Mouse (Mus musculus) lung, embryonic 14.5 days (tissue): ENCODE measurements around the gene Zfp119a. TPM values are rescaled to one million over a fixed set of nuclear protein-coding genes. Genes with fewer than 3 reads are reported as not detected.
"Not testable (repeated sequence)": the region's sequence is repeated elsewhere in the genome, so short reads cannot be mapped to it uniquely, and the experiment has no call there.

Experiments
- ATAC-seq: fragments of 200-750 bp; cut with Nextera tagmentation; 2 replicates; pipeline ENCODE4 v1.8.0; 2017; ENCODE audit warnings: mild to moderate bottlenecking, moderate TSS enrichment, moderate library complexity; ENCODE audit not compliant: insufficient read depth
- DNase-seq: peaks from one replicate; pipeline ENCODE4 v3.0.0-alpha.2; 2015
- H3K27ac ChIP-seq: fragments of 300-500 bp; sonication (generic); 2 replicates; pipeline ENCODE4 v1.5.1; 2014; ENCODE audit warnings: low read depth, mild to moderate bottlenecking, moderate library complexity
- H3K27me3 ChIP-seq: fragments of 300-500 bp; sonication (generic); 2 replicates; pipeline ENCODE4 v1.6.1; 2014; ENCODE audit warnings: low read length, control low read depth; ENCODE audit not compliant: insufficient read depth
- H3K36me3 ChIP-seq: fragments of 300-500 bp; sonication (generic); 2 replicates; pipeline ENCODE4 v1.6.1; 2014; ENCODE audit warnings: control low read depth; ENCODE audit not compliant: insufficient read depth
- H3K4me1 ChIP-seq: fragments of 300-500 bp; sonication (generic); 2 replicates; pipeline ENCODE4 v1.6.1; 2014; ENCODE audit warnings: antibody characterized with exemption, control low read depth; ENCODE audit not compliant: insufficient read depth
- H3K4me2 ChIP-seq: fragments of 300-500 bp; sonication (generic); 2 replicates; pipeline ENCODE4 v1.6.1; 2014; ENCODE audit warnings: mild to moderate bottlenecking
- H3K4me3 ChIP-seq: fragments of 300-500 bp; sonication (generic); 2 replicates; pipeline ENCODE4 v1.5.1; 2014; ENCODE audit warnings: low read depth, low read length
- H3K9ac ChIP-seq: fragments of 300-500 bp; sonication (generic); 2 replicates; pipeline ENCODE4 v1.6.1; 2014
- H3K9me3 ChIP-seq: fragments of 300-500 bp; sonication (generic); 2 replicates; pipeline ENCODE4 v1.6.1; 2016; ENCODE audit warnings: low read depth, low read length, control low read depth
- CTCF ChIP-seq: IDR thresholded peaks from 2 replicates; pipeline ENCODE4 v1.5.1; 2016; ENCODE audit warnings: antibody characterized with exemption, low read depth
- WGBS: fragments of 180-500 bp; shearing (Covaris S2); extraction: QIAGEN DNeasy Blood & Tissue Kit; methylation state at CpG from one replicate; pipeline ENCODE4 v1.1.7; 2014; 5-methylcytosine and 5-hydroxymethylcytosine counted together
- polyA plus RNA-seq: library from polyadenylated mRNA; unstranded; fragments of >200 nt; fragmentation: Nextera tagmentation; extraction: Ambion mirVana; gene quantifications from 2 replicates; pipeline ENCODE4 v1.2.1, GENCODE M21; 2014

Zfp119a gene
- polyA plus RNA-seq, 1 experiment from 2014 or later: 9.9 TPM

DNA sequence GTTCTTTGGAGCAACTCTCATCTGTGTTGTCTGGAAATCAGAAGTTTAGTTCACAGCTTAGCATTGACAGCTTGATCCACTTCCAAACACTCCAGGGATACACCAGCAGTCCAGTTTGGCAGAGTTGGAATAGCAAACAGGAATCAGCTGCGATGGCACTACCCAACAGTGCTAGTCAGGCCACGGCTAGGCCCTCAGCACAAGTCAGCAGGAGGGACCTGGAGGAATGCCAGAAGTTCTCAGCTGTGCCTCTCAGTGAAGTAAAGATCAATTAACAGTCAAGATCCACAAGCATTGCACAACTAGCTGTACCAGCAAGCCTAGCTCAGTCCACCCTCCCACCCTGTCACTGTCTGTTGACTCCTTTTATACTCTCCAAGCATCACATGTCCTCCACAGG lies 4.9 kb upstream of the Zfp119a start:
- no peak overlapping the region for H3K4me3 ChIP-seq
- no peaks in the 10 kb centered on the region for H3K36me3 ChIP-seq
- DNase-seq: peak; percentile 21
- ATAC-seq: no peak
- H3K9me3 ChIP-seq: no peaks in the 10 kb centered on the region
- H3K9ac ChIP-seq: no peak overlapping the region
- WGBS: 57% methylated on average over 2 of the region's 2 CpGs
- H3K4me2 ChIP-seq: no peak overlapping the region
- no peaks in the 10 kb centered on the region for H3K4me1 ChIP-seq
- no peaks in the 10 kb centered on the region for H3K27me3 ChIP-seq
- no peak overlapping the region for H3K27ac ChIP-seq
- no peak for TF ChIP-seq CTCF

DNA sequence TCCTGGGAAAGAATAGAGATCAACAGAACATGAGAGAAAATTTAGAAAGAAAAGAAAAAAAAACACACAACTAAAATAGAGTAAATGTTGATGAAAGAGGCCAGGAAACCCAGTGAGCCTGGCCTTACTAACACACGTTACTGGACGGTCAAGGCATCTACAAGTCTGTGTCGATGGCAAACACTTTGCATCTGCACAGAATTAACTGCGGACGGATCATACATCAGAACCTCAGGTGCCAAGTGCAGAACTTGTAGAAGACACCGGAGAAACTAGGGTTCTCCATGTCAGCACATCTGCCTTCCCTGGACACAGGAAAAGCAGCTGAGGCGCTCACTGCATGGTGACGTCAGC lies 471 bp downstream of the Zfp119a start:
- not testable (repeated sequence) for ATAC-seq, H3K27me3 ChIP-seq, H3K36me3 ChIP-seq, H3K4me1 ChIP-seq, H3K9me3 ChIP-seq
- peak overlapping the region; percentile 67 for H3K4me2 ChIP-seq
- peak overlapping the region; percentile 42; the same call in 1 of the 2 replicates for H3K27ac ChIP-seq
- WGBS: 0% methylated on average over 6 of the region's 8 CpGs
- peak overlapping the region; percentile 54 for H3K9ac ChIP-seq
- peak; percentile 18 for DNase-seq
- peak overlapping the region; percentile 47 for H3K4me3 ChIP-seq

GRCm38 (mm10) chr17:55877184-55877583 lies 1.5 kb downstream of the Zfp119a start:
- WGBS: 78% methylated on average over 4 of the region's 4 CpGs
- ATAC-seq: no peak
- no peak for TF ChIP-seq CTCF
- Histone ChIP-seq H3K4me2 (0 out of 2 replicates have a peak overlapping the region, but pooled peaks have one; percentile 7), H3K27ac (no peak overlapping the region), H3K9me3 (no peaks in the 10 kb centered on the region), H3K36me3 (no peaks in the 10 kb centered on the region), H3K4me1 (no peaks in the 10 kb centered on the region; the same call in 1 of the 2 replicates), H3K27me3 (no peaks in the 10 kb centered on the region), H3K4me3 (no peak overlapping the region), H3K9ac (no peak overlapping the region)
- no peak for DNase-seq

GRCm38 (mm10) chr17:55843067-55843466 lies 35.7 kb downstream of the Zfp119a start:
- Histone ChIP-seq H3K9ac (no peak overlapping the region), H3K27me3 (no peaks in the 10 kb centered on the region), H3K27ac (no peak overlapping the region), H3K4me1 (no peaks in the 10 kb centered on the region), H3K36me3 (no peaks in the 10 kb centered on the region), H3K9me3 (no peaks in the 10 kb centered on the region), H3K4me2 (no peak overlapping the region), H3K4me3 (no peak overlapping the region)
- TF ChIP-seq CTCF: no peak
- DNase-seq (no peak), ATAC-seq (no peak)
- 80% methylated on average over 4 of the region's 4 CpGs for WGBS

DNA sequence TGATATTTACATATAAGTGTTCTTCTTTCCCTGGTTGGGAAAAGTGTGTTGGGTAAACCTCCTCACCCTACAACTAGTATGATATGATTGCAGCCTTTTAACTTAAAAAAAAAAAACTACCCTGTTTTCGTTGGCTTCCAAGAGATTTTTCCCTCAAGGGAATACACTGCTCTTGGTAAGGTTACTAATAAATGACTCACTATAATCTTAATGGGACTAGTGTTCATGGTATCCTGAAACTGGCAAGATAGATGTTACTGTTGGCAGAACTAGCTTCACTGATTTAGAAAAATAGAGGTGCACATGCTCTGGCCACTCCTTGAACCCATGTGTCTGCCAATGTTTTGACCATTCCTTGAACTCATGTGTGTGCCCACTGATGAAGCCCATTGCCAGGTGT lies 57.2 kb downstream of the Zfp119a start:
- H3K27ac ChIP-seq: no peak overlapping the region
- no peak for TF ChIP-seq CTCF
- DNase-seq (no peak), ATAC-seq (no peak)
- no peak overlapping the region for H3K9ac ChIP-seq
- H3K4me2 ChIP-seq: no peak overlapping the region
- H3K9me3 ChIP-seq: no peaks in the 10 kb centered on the region
- no peak overlapping the region for H3K4me3 ChIP-seq
- H3K4me1 ChIP-seq: no peaks in the 10 kb centered on the region
- H3K36me3 ChIP-seq: no peaks in the 10 kb centered on the region
- H3K27me3 ChIP-seq: no peaks in the 10 kb centered on the region
- whole genome bisulfite sequencing: 46% methylated on average over 1 of the region's 1 CpGs

DNA sequence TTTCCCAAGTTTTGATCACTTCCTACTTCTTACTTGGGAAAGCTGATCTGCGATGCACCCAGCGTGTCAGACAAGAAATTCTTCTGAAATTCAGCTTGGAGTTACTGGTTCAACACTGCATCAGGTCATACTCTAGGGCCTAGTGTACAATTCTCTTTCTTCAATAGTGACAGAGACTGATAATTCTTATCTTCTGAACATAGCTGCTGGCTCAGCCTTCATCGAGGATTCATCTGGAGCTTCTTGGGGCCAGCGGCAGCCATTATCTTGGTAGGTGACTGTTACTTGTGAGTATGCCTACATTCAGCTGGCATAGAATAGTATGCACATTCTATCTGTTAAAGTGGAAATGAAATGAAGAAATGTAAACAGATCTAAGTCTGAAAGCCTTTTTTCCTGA lies 61.9 kb downstream of the Zfp119a start:
- ATAC-seq (no peak), DNase-seq (no peak)
- Histone ChIP-seq H3K4me3 (no peak overlapping the region), H3K9ac (no peak overlapping the region), H3K36me3 (no peaks in the 10 kb centered on the region), H3K9me3 (no peaks in the 10 kb centered on the region), H3K27ac (no peak overlapping the region), H3K27me3 (no peaks in the 10 kb centered on the region), H3K4me2 (no peak overlapping the region), H3K4me1 (no peaks in the 10 kb centered on the region)
- WGBS: 82% methylated on average over 4 of the region's 4 CpGs
- TF ChIP-seq CTCF: no peak

Other genes with a start within 250 kb of the Zfp119a start
- gene Pot1b, start 166.3 kb downstream of the Zfp119a start, polyA plus RNA-seq: 7.6 and 7.9 TPM in 2 replicates
- gene Adgre4, start 128.9 kb downstream of the Zfp119a start, polyA plus RNA-seq: 0.20 TPM in 2 replicates
- 13.3 and 16.4 TPM in 2 replicates for gene Zfp959, start 13.2 kb upstream of the Zfp119a start, polyA plus RNA-seq
- 5.1 and 5.4 TPM in 2 replicates for gene Zfp119b, start 70.6 kb upstream of the Zfp119a start, polyA plus RNA-seq
- 0.84 and 1.7 TPM in 2 replicates for gene Ebi3, start 73.7 kb upstream of the Zfp119a start, polyA plus RNA-seq
- gene Yju2, start 80.2 kb upstream of the Zfp119a start, polyA plus RNA-seq: 21.8 and 22.0 TPM in 2 replicates
- gene Shd, start 91.5 kb upstream of the Zfp119a start, polyA plus RNA-seq: 11.4 and 12.0 TPM in 2 replicates
- 6.6 and 11.5 TPM in 2 replicates for gene Fsd1, start 107.6 kb upstream of the Zfp119a start, polyA plus RNA-seq
- gene Stap2, start 126.7 kb upstream of the Zfp119a start, polyA plus RNA-seq: 14.4 and 14.9 TPM in 2 replicates
- gene Mpnd, start 126.8 kb upstream of the Zfp119a start, polyA plus RNA-seq: 127 TPM in 2 replicates
- 154 and 160 TPM in 2 replicates for gene Sh3gl1, start 157.7 kb upstream of the Zfp119a start, polyA plus RNA-seq
- 28.0 and 30.4 TPM in 2 replicates for gene Chaf1a, start 161.5 kb upstream of the Zfp119a start, polyA plus RNA-seq
- 30.5 and 31.3 TPM in 2 replicates for gene Ubxn6, start 196.1 kb upstream of the Zfp119a start, polyA plus RNA-seq
- gene Hdgfl2, start 200.7 kb upstream of the Zfp119a start, polyA plus RNA-seq: 96.2 and 111 TPM in 2 replicates
- gene Plin4, start 230.9 kb upstream of the Zfp119a start, polyA plus RNA-seq: 0.12 and 0.28 TPM in 2 replicates
- gene Plin5, start 238.7 kb upstream of the Zfp119a start, polyA plus RNA-seq: 0.34 and 0.86 TPM in 2 replicates
- gene Lrg1, start 243.1 kb upstream of the Zfp119a start, polyA plus RNA-seq: 0.17 TPM in 1 of 2 replicates, not detected in the other